Mouse (Mus musculus) thymus, adult 2 months (tissue): ENCODE data around the gene Mphosph6. TPM values are rescaled to one million over a fixed set of nuclear protein-coding genes. Genes with fewer than 3 reads are reported as not detected.

ENCODE experiments used
- DNase-seq: peaks from one replicate; pipeline ENCODE4 v3.0.0; 2021
- H3K27ac ChIP-seq: fragments of 200-500 bp; 2 replicates; pipeline ENCODE4 v1.5.1; 2012; ENCODE audit warnings: low read length, control low read depth; ENCODE audit not compliant: control insufficient read depth, insufficient read depth
- H3K27me3 ChIP-seq: fragments of 200-500 bp; 2 replicates; pipeline ENCODE4 v1.6.1; 2012; ENCODE audit warnings: mild to moderate bottlenecking, low read length, moderate library complexity, mixed read lengths; ENCODE audit not compliant: control insufficient read depth, insufficient read depth
- H3K36me3 ChIP-seq: fragments of 200-500 bp; 2 replicates; pipeline ENCODE4 v1.6.1; 2012; ENCODE audit warnings: mild to moderate bottlenecking, low read length, moderate library complexity; ENCODE audit not compliant: control insufficient read depth, insufficient read depth
- H3K4me1 ChIP-seq: fragments of 200-500 bp; replicated peaks from 2 replicates; pipeline ENCODE4 v1.6.1; 2012; ENCODE audit warnings: low read length; ENCODE audit not compliant: control insufficient read depth, insufficient read depth
- H3K4me3 ChIP-seq: fragments of 200-500 bp; 2 replicates; pipeline ENCODE4 v1.5.1; 2012; ENCODE audit warnings: mild to moderate bottlenecking, low read length, control low read depth, moderate library complexity; ENCODE audit not compliant: control insufficient read depth, insufficient read depth
- CTCF ChIP-seq: fragments of 200-500 bp; IDR thresholded peaks from 2 replicates; pipeline ENCODE4 v1.5.1; 2012; ENCODE audit warnings: mild to moderate bottlenecking, control low read depth, low read length, moderate library complexity, borderline replicate concordance; ENCODE audit not compliant: control insufficient read depth, poor library complexity, insufficient read depth; ENCODE audit errors: extremely low read depth
- POLR2A ChIP-seq: fragments of 200-500 bp; IDR thresholded peaks from 2 replicates; pipeline ENCODE4 v1.6.1; 2012; ENCODE audit warnings: mild to moderate bottlenecking, low read length, control low read depth, moderate library complexity; ENCODE audit not compliant: control insufficient read depth, poor library complexity, insufficient read depth; ENCODE audit errors: extremely low read depth
- WGBS: fragments of 180-500 bp; shearing (Covaris S2); methylation state at CpG from one replicate; pipeline ENCODE4 v1.1.7; 2018; 5-methylcytosine and 5-hydroxymethylcytosine counted together
- polyA plus RNA-seq: library from polyadenylated mRNA; depleted of rRNA; stranded (reverse); fragments of >200 nt; gene quantifications from 2 replicates; pipeline ENCODE4 v1.2.3, GENCODE M21; 2012

Gene Mphosph6
- polyA plus RNA-seq, 1 experiment = 7.5 TPM

- TF ChIP-seq CTCF = no peak
- TF ChIP-seq POLR2A = no peak
- WGBS = 86% methylated on average over 5 of the region's 5 CpGs
- no peak overlapping the region for H3K27ac ChIP-seq
- H3K27me3 ChIP-seq = no peaks in the 10 kb centered on the region
- H3K36me3 ChIP-seq = no peaks in the 10 kb centered on the region
- no peak for DNase-seq
- peaks cover 11% of the 10 kb centered on the region for H3K4me1 ChIP-seq
- H3K4me3 ChIP-seq = no peak overlapping the region
Measured at GRCm38 (mm10) chr8:117805419-117805818, 3.7 kb upstream of the Mphosph6 start.

- TF ChIP-seq CTCF = no peak
- no peak for TF ChIP-seq POLR2A
- 4% methylated on average over 11 of the region's 11 CpGs for WGBS
- no peaks in the 10 kb centered on the region; the same call in 1 of the 2 replicates for H3K36me3 ChIP-seq
- H3K4me3 ChIP-seq = peak overlapping the region; percentile 57
- DNase-seq = no peak
- H3K27ac ChIP-seq = no peak overlapping the region
- H3K4me1 ChIP-seq = peaks cover 11% of the 10 kb centered on the region
- H3K27me3 ChIP-seq = no peaks in the 10 kb centered on the region
Measured at GRCm38 (mm10) chr8:117802299-117802689, 551 bp upstream of the Mphosph6 start.

GRCm38 (mm10) chr8:117798066-117798465, 3.7 kb downstream of the Mphosph6 start:
- no peak for DNase-seq
- no peak overlapping the region for H3K27ac ChIP-seq
- TF ChIP-seq POLR2A (no peak), CTCF (no peak)
- no peaks in the 10 kb centered on the region for H3K27me3 ChIP-seq
- peaks cover 11% of the 10 kb centered on the region for H3K4me1 ChIP-seq
- H3K36me3 ChIP-seq = peaks cover 13% of the 10 kb centered on the region
- no peak overlapping the region for H3K4me3 ChIP-seq
- 96% methylated on average over 2 of the region's 2 CpGs for WGBS

GRCm38 (mm10) chr8:117796464-117796863, 5.3 kb downstream of the Mphosph6 start:
- Histone ChIP-seq H3K27me3 (no peaks in the 10 kb centered on the region), H3K4me1 (peaks cover 6% of the 10 kb centered on the region), H3K36me3 (peaks cover 19% of the 10 kb centered on the region), H3K27ac (no peak overlapping the region), H3K4me3 (no peak overlapping the region)
- no peak for TF ChIP-seq CTCF
- TF ChIP-seq POLR2A = no peak
- no peak for DNase-seq
- WGBS = 99% methylated on average over 15 of the region's 15 CpGs

GRCm38 (mm10) chr8:117794581-117794980, 7.2 kb downstream of the Mphosph6 start:
- Histone ChIP-seq H3K27me3 (no peaks in the 10 kb centered on the region), H3K4me3 (no peak overlapping the region), H3K27ac (no peak overlapping the region), H3K4me1 (no peaks in the 10 kb centered on the region), H3K36me3 (peaks cover 21% of the 10 kb centered on the region)
- no peak for DNase-seq
- 96% methylated on average over 10 of the region's 10 CpGs for WGBS
- TF ChIP-seq POLR2A = no peak
- no peak for TF ChIP-seq CTCF

GRCm38 (mm10) chr8:117792616-117793144, 9.1 kb downstream of the Mphosph6 start:
- H3K27me3 ChIP-seq = no peaks in the 10 kb centered on the region
- H3K4me3 ChIP-seq = no peak overlapping the region
- DNase-seq = no peak
- H3K27ac ChIP-seq = no peak overlapping the region
- TF ChIP-seq POLR2A (no peak), CTCF (no peak)
- WGBS = 97% methylated on average over 19 of the region's 19 CpGs
- H3K36me3 ChIP-seq = peaks cover 21% of the 10 kb centered on the region
- no peaks in the 10 kb centered on the region for H3K4me1 ChIP-seq

- Histone ChIP-seq H3K4me1 (no peaks in the 10 kb centered on the region), H3K4me3 (no peak overlapping the region), H3K27me3 (no peaks in the 10 kb centered on the region), H3K36me3 (peaks cover 1% of the 10 kb centered on the region; the same call in 1 of the 2 replicates), H3K27ac (no peak overlapping the region)
- 92% methylated on average over 3 of the region's 3 CpGs for WGBS
- TF ChIP-seq POLR2A (no peak), CTCF (no peak)
- no peak for DNase-seq
Measured at GRCm38 (mm10) chr8:117786428-117786827, 15.3 kb downstream of the Mphosph6 start.
